Mouse (Mus musculus): ENCODE results near the gene Sec23a. TPM values are rescaled to one million over a fixed set of nuclear protein-coding genes. Genes with fewer than 3 reads are reported as not detected.

Sec23a gene
- 15.2 and 16.5 TPM in 2 replicates for polyA plus RNA-seq (2012; rRNA removed)

GRCm38 (mm10) chr12:59011844-59012709 is at the start of gene Sec23a:
Gene Sec23a (minus strand): TSS chr12:59012017.

GRCm38 (mm10) chr12:59060993-59061595 is 49.3 kb upstream of the Sec23a start, which contains the start of gene Trappc6b:
Gene Trappc6b (minus strand): TSS chr12:59061472.

GRCm38 (mm10) chr12:59013234-59013633 is 1.4 kb upstream of the Sec23a start, which contains the start of gene Gemin2:
Gene Gemin2 (plus strand): TSS chr12:59013393.

Other genes starting within 250 kb of the Sec23a start
- 2.1 and 2.6 TPM in 2 replicates for gene Gemin2, start 1.4 kb upstream of the Sec23a start, polyA plus RNA-seq (2012; rRNA removed)
- 85.2 and 119 TPM in 2 replicates for gene Trappc6b, start 49.5 kb upstream of the Sec23a start, polyA plus RNA-seq (2012; rRNA removed)
- 13.9 and 17.4 TPM in 2 replicates for gene Pnn, start 54.9 kb upstream of the Sec23a start, polyA plus RNA-seq (2012; rRNA removed)
- gene Mia2, start 83.8 kb upstream of the Sec23a start, polyA plus RNA-seq (2012; rRNA removed), result 16.2 and 25.3 TPM in 2 replicates
- gene Fbxo33, start 207.7 kb upstream of the Sec23a start, polyA plus RNA-seq (2012; rRNA removed), result 10.7 and 12.8 TPM in 2 replicates